Mouse (Mus musculus) urinary bladder, postnatal 14 days (tissue): ENCODE results near the gene Clmn.
"Not testable (repeated sequence)": the region's sequence is repeated elsewhere in the genome, so short reads cannot be mapped to it uniquely, and the experiment has no call there.

Experiments used
- DNase-seq: peaks from one replicate; pipeline ENCODE4 v3.0.0; 2021; ENCODE audit warnings: low spot score

Gene Clmn

DNA sequence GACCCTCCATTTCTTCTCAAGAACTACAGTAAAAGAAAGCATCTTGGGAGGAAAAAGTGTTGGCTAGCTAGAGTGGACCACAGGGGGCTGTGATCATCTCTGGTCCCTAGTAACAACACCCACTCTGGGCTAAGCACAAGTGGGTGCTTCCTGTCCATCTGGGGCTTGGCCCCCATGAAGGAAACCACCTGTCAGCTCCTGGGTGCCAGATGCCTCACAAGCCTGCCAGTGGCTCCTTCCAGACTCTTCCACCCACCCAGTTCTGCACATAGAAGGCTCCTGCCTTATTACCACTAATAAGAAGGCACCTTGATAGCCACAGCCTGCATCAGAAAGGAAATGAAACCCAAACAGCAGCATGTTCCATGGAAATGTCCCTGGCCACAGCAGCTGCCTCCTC, 26.4 kb downstream of the Clmn start:
- no peak for DNase-seq

DNA sequence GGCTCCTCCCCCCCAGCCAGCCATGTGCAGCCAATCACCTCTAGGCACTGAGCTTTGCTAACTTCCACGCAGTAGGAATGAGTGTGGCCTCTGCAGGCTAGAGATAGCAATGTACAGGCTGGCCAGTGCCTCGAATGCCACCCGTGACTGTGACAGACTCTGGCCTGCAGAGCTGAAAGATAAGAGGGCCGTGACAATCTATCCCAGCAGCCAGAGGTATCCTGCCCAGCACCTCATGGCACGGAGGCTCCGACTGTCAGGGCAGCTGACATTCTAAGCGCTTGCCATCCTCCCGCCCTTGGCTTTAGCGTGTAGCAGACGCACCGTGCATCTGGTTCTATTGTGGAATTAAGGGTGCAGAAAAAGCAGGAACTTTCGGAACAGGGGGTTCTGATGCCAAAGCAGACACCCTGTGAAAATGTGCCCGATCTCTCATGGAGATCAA, 26.9 kb downstream of the Clmn start:
- no peak for DNase-seq

DNA sequence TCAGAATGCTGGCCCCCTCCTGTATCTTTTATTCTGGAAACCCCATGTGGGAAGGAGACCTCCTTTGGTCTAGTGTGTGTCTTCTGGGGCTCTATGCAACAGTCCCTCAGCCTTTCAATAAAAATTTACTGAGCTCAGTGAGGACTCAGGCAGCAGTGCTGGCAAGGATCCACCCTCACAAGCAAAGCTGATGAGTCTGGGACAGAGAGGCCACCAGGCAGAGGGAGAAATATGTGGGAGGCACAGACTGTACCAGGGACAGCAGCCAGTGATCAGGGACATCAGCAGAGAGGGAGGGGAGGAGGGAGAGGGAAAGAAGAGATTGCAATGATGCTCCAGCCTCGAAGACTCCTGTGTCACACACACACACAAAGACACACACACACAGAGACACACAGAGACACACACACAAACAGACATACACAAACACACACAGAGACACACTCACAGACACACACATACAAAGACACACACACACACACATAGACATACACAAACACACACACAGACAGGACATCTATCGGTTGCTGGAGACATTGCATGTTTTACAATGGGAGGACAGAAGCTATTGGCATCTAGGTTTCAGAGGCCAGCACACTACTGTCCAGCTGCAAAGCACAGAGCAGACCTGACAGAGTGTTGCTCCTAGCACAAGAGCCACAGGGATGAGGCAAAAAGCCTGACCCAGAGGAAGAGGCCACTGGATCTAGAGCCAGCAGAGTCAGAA, 27.6 kb downstream of the Clmn start:
- peak; percentile 54 for DNase-seq

GRCm38 (mm10) chr12:104836230-104836629, 28.6 kb downstream of the Clmn start:
- DNase-seq = no peak

GRCm38 (mm10) chr12:104835369-104836094, 29.3 kb downstream of the Clmn start:
- DNase-seq = no peak

DNA sequence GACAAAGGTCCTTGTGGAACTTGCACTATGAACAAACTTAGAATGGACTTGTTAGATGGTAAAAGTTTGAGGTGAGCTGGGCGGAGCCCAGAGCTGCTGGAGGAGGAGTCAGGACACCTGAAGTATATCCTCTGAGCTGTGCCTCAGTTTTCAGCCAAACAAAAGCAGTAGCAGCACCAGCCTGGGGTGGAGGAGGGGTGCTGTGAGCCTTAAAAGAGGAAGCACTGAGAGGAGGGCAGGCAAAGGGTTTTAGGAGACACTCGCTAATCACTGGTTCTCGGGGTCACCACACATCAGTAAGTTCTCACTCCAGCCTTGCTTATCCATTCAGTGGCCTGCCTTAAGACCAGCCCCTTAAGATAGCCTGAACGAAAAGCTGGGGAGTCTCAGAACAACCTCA, 30.1 kb downstream of the Clmn start:
- no peak for DNase-seq

- no peak for DNase-seq
Observed at GRCm38 (mm10) chr12:104830666-104831435, 34.0 kb downstream of the Clmn start.

GRCm38 (mm10) chr12:104830283-104830639, 34.6 kb downstream of the Clmn start:
- DNase-seq = no peak

- peak; percentile 83 for DNase-seq
Observed at GRCm38 (mm10) chr12:104829596-104830282, 35.1 kb downstream of the Clmn start.

GRCm38 (mm10) chr12:104828986-104829385, 35.9 kb downstream of the Clmn start:
- DNase-seq = not testable (repeated sequence)

- DNase-seq = no peak
Observed at GRCm38 (mm10) chr12:104827721-104828120, 37.2 kb downstream of the Clmn start.

DNA sequence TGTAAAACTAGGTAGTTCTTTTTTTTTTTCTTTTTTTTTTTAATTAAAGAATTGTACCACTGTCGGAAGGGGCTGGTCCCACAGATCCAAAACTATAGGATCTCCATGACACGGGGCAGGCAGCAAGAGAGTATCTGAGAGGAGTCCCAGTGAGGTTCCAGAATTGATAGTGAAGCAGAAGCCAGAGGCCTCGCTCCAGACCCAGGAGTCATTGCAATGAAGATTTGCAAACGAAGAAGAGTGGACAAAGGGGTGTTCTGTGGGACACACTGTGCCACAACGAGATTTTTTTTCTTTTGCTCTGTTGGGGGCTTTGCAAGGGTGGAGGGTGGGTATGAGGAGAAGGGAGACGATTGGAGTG, 40.0 kb downstream of the Clmn start:
- no peak for DNase-seq

DNA sequence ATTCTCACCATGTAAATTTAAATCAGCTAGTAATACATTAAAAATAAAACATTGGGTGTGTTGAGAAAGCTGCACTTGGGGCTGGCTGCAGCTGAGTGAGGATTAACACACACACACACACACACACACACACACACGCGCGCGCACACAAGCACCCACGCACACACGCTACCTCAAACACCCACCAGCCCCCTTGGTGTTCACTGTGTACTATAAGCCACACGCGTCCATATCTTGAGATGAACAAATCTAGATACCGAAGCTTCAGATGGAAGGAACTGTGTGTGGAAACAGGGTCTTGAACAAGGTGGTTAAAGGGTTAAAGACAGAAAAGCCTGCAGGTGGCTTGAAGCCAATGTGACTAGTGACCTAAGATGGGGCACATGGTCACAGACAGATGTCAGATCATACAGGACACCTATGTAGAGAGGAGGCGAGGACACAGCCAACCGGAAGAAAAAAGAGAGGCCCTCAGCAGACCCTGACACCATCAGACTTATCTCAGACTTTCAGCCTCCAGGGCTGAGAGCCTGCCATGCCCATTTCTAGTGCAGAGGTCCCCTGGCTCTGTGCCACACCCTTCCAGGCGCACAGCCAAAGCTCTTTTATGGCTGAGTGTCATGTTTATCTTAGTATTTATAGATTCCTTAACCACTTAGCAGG, 40.5 kb downstream of the Clmn start:
- DNase-seq = peak; percentile 81

DNA sequence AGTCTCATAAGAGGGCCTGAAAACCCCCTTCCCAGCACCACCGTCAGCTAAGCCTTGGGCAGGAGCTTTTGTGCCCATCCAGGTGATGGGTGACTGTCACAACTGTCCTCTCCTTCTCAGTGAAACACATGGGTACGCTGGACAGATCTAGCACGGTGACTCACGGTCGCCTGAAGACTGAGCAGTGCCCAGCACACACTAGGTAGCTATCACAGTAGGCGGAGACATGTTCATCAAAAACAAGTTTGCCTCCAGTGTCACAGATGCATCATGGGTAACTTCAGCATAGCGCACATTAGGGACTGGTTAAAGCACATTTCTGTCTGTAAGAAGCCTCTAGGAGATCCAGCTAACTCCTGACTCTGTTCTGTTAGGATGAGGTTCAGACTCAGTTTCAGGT, 41.2 kb downstream of the Clmn start:
- DNase-seq = no peak

GRCm38 (mm10) chr12:104822838-104823599, 41.9 kb downstream of the Clmn start:
- DNase-seq = no peak

DNA sequence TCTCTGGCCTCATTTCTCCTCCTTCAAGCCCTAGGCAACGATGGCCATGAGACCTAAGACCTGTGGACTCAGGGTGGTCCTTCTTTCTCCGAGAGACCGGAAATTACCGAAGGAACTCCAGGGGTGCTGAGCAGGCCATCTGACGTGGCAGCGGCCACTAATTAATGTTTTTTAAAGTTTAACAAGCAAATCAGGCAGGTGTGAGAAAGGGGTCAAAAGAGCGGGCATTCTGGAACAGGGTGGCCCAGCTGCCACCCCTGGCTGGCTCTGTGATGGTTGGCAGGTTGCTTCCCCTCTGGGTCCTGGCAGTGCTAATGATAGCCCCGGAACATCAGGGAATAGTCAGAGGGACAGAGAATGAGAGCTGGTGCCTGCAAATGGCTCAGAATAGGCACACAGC, 42.7 kb downstream of the Clmn start:
- no peak for DNase-seq

- no peak for DNase-seq
Observed at GRCm38 (mm10) chr12:104820061-104820460, 44.8 kb downstream of the Clmn start.

GRCm38 (mm10) chr12:104819050-104819449, 45.8 kb downstream of the Clmn start:
- DNase-seq = no peak

GRCm38 (mm10) chr12:104818057-104818456, 46.8 kb downstream of the Clmn start:
- no peak for DNase-seq

- DNase-seq = no peak
Observed at GRCm38 (mm10) chr12:104817172-104817866, 47.6 kb downstream of the Clmn start.
